Mouse (Mus musculus) heart, postnatal 25 days (tissue): ENCODE results near the gene Lingo1. TPM values are rescaled to one million over a fixed set of nuclear protein-coding genes. Genes with fewer than 3 reads are reported as not detected.

Experiments
- DNase-seq: peaks from one replicate; pipeline ENCODE4 v3.0.0; 2022; ENCODE audit warnings: low spot score
- intact Hi-C: fragments of 180-260 bp; cut with DNase I; formaldehyde crosslinking; loops from one replicate; pipeline ENCODE4 v1.15.1; 2025
- total RNA-seq, 2 experiments: library from RNA; stranded (reverse); gene quantifications; 2 replicates each; pipeline ENCODE4 v1.2.3; 2021

Lingo1 gene
- total RNA-seq, 2 experiments from 2014 or later = 1.5 to 1.7 TPM

DNA sequence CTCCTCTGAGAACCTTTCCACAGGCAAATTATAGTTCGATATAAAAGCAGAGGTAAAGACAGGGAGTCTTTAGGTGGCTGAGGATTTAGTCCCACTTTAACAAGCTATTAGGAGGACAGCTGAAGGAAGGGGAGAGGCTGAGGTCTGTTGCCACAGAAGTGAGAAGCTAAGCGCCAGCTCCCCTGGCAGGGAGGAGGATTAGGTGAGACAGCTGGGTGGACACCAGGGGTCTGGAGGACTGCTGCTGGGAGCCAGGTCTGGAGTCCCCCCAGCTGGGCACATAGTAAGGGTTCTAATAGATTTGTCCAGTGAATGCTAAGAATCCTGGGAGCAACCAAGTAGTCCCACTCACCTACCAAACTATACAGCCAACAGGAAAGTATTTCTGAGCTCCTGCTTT lies 65.3 kb downstream of the Lingo1 start:
- no peak for DNase-seq
- intact Hi-C loops = no loop called here

DNA sequence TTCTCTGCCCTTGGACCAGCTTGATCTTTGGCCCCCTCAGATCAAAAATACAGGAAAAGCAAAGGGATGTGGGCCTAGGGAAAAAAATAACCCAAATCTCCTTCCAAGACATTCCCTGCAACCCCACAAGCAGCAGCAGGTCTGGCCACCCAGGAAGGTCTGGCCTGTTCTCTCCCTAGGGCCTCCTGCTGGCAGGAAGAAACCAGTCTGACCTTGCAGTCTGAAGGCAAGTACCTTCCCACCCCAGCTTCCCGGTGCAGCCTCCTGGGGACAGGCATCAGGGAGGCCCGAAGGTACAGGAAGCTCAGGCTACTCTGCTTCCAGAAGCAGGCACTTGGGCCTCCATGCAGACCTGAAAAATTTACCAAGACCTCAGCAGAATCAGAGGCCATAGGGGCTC lies 67.1 kb downstream of the Lingo1 start:
- intact Hi-C loops = loop anchor here (5.0 kb wide), 1 partner anchor 92 kb away; no protein-coding TSS in a partner anchor

DNA sequence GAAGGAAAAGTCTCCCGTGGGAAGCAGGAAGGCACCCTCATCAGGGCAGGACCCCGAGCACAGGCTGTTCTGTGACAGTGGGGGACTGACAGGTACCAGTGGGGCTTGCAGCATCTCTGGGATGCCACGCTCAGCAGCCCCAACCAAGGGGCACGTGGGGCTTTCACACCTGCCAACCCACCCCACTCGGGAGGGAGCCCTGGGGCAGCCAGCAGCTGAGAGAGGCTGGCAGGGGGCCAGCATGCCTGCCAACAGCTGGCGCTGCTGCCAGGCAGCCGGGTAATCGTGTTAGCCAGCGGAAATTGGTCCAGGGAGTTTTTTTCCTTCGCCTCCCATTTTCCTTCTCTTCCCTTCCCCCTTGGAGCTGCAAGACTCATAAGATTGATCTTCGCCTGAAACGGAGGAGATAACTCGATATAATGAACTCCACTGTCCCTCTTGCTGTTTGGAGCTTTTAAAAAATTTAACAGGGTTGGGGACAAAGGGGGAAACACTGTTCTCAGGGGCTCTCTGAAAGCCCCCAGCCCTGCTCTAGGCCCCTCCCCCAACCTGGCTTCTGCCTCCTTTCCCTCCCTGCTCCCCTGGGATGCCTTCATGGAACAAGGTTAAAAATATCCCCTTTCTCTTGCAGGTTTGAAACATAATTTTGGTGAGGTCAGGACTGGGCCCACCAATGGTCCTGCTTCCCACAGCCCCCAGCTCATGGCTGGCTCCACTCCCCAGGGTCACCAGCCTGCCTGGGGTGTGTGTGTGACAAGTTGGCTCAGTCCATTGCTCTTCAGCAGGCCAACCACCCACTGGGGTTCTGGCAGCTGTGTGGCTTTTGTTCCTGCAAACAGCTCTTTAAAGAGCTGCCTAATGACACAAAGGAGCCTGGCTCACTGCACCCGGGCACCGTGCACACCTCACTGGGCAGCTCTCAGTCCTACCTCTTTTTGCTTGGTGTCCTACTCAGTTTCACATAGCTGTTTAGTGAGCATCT lies 68.3 kb downstream of the Lingo1 start:
- DNase-seq = no peak
- intact Hi-C loops = loop anchor here (5.0 kb wide), 1 partner anchor 91 kb away; no protein-coding TSS in a partner anchor

More for the DNA sequence above, 67.1 kb downstream of the Lingo1 start:
- DNase-seq = no peak

DNA sequence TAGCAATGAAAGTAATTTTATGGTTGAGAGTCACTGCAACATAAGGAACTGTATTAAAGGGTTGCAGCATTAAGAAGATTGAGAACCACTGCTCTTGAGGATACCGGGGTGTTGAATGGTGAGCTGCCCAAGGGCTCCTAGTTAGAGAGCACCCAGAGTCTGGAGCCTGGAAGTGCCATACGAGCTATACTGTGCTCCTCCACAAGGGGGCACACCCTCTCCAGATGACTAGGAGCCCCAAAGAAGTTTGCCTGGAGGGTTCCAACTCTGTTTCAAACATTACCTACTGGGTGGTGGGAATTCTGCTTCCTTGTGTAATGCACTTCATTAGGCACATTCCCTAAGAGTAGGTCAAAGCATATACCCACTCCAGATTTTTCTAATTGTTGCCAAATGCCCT lies 70.5 kb downstream of the Lingo1 start:
- intact Hi-C loops = loop anchor here (2.0 to 5.0 kb wide), 2 partner anchors 73 to 89 kb away; no protein-coding TSS in a partner anchor
- DNase-seq = no peak

DNA sequence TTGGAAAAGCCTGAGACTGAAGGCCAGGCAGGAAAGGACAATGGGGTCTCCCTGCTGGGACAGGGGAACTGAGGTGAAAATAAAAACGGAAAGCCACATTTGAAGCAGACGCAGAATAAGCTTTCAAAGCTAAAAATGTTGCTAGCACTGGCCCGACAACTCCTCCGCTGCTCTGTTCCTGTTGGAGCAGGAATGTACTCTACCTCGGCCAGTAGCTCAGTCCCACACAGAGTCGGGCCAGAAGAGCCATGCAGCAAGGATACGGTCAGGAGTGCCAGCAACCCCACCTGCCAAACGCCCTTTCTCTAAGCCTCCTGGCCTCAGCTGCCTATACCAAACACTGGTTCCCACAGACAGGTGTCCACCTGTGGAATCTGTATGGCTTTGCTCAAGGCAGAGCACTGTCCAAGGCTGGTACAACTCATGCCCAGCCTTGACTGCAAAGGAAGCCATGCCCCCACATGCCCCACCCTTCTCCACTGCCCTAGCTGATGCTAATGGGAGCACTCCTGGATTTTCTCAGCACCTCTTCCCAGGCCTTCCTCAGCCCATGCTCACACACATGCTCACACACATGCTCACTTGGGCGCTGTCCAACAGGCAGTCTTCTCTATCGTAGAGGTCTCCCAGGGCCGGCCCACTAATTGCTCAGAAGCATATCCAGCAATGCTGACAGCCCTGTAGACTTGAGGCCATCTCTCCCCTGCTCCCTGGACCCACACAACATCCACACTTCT lies 74.0 kb downstream of the Lingo1 start:
- intact Hi-C loops = no loop called here

DNA sequence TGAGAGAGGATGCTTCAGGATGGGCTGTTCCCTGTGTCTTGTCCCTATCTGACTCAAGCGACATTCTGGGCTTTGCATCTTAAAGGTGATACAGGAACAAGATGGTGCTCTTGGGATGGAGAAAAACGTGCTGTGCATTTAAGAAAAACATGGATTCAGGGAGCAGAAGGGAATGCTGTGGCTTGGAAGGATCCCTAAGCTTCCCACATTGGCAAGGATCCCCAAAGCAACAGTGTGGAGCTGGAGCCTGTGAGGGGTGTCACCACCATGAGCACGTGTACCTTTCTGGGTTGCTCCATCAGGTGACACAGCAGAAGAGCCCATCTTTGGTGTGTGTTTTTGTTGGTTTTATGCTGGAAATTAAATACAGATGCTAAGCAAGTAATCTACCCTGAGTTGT lies 77.3 kb downstream of the Lingo1 start:
- intact Hi-C loops = no loop called here
- DNase-seq = no peak

More for the DNA sequence above, 74.0 kb downstream of the Lingo1 start:
- no peak for DNase-seq

DNA sequence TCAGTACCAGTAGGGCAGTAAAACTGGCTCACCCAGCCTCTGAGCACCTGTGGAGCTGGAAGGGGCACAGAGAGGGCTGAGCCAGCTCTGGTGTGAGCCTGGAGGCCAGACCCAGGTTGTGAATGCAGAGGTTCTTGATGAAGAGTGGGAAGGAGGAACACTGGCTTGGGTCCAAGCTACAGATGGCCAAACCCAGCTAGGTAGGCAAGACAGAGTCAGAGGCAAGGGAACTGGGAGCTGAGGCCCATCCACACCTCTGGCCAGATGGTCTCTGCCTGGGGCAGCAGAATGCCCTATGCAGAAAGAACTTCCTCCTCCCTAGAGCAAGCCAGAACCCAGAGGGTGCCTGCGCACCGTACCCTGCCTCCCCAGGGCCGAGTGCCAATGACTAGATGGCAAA lies 79.7 kb downstream of the Lingo1 start:
- no peak for DNase-seq
- intact Hi-C loops = no loop called here

DNA sequence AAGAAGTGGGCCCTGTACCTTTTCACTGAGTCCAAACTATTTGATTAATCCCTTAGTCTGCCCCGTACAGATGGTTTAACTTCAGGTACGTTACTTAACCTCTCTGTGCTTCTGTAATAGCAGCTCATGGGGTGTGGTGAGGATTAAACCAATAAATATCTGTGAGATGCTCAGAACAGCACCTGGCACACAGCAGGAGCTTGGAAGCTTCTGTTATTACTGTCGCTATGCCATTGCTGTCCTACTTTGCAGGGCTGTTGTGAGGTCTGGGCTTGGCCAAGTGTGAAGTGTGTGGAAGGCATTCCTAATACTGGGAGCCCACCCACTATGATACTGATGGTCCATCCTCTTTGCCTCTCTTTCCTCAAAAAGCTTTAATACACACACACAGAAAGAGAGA lies 80.2 kb downstream of the Lingo1 start:
- no peak for DNase-seq
- intact Hi-C loops = no loop called here

DNA sequence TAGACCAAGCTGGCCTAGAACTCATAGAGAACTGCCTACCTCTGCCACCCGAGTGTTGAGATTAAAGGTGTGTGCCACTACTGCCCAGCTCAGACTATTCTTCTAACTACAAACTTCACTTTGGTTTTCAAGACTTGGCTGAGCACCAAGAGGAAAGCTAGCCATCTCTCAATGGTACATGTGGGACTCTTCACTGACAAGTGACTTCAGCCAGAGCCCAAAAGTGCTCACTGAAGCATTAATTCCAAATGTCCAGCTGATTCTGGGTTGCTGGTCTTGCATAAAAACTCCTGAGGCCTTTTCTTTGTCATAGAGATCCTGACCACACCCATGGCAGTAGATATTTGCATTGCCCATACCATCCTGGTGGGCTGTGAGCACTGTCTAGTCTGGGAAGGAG lies 81.9 kb downstream of the Lingo1 start:
- intact Hi-C loops = no loop called here
- DNase-seq = no peak

DNA sequence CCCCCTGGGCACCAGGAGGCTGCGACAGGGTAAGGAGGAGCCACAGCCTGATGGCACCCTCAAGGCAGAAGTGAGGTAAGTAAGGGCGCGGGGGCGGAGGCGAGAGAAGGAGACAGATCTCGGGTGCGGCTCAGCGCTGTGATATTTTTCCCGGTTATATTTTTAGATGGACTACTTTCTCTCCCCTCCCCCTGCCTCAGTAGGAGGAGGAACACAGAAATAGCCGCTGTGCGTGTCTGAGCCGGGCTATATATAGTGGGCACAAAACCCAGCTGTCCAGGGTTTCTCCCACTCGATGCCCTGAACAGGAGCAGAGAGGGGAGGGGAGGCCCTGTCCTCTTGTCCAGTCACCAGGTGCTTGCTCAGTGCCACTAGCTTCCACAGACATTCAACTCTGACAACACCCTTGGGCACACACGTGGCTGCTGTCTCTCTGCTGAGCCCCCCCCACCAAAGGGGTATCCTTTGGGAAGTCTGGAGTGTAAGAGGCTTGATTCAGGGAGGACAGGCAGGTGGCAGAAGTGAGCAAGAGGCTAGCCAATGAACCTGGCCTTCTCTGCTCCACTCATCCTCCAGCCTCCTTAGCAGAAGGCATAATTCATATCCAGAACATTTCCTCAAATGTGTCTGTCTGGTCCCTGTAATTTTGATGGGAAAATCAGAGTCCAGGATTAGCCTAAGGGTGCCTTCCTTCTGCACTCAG lies 83.5 kb downstream of the Lingo1 start:
- intact Hi-C loops = no loop called here
- DNase-seq = no peak

DNA sequence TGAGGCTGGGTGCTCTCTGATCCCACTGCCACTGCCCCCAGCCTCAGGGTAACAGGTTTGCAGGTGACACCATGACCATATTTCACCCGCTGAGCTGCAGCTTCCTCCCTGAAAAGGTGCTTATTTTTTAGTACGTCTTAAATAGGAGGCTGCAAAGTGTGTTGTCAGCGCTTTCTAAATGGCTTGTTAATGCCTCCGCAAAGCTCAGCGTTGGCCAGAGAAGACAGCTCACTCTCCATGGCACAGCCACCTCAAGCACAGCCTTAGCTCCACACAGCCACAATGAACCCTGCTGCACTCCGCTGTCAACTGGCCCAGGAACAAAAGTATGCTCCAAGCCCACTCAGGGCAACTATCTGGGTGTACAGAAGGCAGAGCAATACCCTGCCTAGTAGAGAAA lies 85.3 kb downstream of the Lingo1 start:
- DNase-seq = no peak
- intact Hi-C loops = no loop called here

DNA sequence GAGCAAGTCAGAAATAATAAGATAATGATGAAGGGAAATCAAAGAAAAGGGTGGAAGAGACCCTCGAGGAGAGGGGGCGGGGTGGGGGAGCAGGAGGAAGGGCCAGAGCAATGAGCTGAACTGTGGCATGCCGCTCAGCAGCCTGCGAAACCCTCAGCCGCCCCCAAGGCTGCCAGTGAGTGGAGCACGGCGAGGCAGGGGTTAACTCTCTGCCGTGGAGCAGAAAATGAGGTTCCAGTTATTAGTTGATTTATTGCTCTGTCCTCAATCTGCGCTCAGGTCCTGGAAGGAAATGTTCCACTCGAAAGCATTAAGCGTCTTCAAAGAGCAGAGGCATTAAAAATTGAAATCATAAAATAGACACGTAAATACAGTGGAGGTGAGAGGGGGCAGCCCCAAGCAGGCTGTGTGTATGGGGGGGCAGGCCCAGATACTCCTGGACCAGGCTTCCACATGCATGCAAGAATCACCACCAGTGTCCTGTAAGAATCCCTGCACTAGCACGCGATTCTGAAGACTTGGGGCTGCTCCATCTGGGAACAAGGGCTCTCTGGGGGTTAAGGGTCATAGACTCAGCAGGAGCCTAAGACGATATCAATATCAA lies 89.7 kb downstream of the Lingo1 start:
- intact Hi-C loops = no loop called here
- no peak for DNase-seq

DNA sequence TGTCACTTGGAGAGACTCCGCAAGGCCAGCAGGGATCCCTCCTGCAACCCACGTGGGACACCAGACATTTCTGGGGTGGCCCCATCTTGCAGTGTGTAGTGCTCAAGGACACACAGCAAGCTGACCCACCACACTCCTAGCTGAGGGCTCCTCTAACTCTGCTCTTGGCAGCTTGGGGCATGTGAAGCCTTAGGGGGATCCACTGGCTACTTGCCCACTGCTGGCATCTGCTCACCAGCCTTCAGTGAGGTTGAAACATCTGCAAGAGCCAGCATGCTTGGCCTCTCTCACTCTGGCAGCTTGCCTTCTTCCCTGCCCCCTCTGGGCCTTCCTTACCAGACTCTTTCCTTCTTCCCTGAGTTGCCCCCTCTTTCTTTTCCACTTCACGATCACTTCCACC lies 94.9 kb downstream of the Lingo1 start:
- intact Hi-C loops = no loop called here
- no peak for DNase-seq

DNA sequence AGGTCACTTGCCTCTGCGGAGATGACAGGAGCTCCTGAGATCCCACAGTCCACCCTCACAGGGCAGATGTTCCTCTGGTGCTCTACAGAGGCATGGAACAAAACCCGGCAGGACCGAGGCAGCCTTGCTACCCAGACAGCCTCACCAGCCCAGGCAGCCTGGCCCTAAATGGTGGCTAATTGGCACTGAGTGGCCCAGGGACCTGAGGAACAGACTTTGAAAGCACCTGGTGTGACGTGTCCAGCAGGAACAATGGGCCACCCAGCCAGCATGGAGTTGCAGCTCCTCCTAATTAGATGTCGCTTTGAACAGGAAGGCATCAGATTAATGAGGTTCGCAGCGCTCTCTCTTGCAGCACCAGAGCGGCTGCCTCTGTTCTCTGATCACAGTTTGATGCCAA lies 95.4 kb downstream of the Lingo1 start:
- no peak for DNase-seq
- intact Hi-C loops = no loop called here

DNA sequence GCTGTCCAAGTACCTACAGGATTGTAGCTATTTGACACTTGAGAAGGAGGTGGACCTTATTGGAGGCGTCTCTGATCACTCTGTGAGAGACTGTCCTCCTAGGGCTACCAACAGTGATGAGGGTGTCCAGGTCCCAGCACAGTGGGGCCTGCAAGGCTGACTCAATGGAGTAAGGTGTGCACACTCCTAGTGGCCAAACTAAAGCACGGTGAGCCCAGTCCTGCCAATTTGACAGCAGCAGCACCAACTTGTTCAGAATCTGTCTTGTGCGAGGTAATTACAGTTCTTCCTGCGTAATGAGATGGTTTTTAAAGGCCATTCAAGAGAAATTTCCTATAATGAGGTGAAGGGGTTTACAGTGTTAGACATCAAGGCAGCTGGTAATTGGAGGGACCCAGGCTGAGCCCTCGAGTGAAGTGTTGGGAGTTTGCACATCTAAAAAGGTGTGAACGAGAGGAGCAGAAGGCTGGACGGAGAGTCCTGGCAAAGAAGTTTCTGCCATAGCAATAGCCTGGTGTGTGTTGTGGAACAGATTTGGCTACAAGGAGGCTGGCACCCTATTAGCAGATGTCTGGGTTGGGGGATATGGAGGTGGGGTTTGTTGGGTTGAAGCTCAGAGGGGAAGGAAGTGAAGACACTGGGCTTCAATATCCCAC lies 97.4 kb downstream of the Lingo1 start:
- DNase-seq = no peak
- intact Hi-C loops = no loop called here

DNA sequence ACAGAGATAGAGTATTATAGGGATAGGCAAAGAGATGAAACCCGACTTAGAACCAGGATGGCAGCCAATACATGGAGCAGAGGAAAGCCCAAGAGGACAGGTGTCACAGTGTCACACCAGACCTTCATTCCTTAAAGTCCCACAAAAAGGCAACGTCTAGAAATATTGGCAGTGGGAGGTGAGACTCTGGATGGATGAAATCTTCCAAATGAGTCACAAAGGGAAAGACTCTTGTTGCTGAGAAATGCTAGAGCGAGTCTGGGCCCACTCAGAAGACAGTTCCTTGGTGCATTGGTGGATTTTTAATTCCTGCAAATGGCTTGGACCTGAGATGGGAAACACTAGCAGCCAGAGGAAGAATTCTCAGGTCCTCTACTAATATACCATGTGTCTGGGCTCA lies 102.2 kb downstream of the Lingo1 start:
- intact Hi-C loops = no loop called here
- no peak for DNase-seq

DNA sequence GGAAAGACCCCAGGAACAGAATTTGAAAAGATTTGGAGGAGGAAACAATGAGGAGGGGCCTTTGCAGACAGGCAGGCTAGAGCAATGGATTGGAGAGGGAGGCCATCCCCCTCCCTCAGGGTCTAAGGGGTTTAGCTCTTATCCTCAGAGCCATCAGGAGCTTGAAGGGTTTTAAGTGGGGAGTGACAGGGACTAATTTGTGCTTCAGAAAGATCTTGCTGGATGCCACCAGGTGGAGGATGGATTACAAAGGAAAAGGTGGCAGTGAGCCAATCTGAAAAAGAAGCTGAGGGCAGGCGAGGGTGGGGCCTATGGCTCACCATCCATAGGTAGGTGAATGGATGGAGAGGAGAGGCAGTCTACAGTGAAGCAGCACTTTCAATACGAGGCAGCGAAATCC lies 105.0 kb downstream of the Lingo1 start:
- intact Hi-C loops = no loop called here
- DNase-seq = no peak

DNA sequence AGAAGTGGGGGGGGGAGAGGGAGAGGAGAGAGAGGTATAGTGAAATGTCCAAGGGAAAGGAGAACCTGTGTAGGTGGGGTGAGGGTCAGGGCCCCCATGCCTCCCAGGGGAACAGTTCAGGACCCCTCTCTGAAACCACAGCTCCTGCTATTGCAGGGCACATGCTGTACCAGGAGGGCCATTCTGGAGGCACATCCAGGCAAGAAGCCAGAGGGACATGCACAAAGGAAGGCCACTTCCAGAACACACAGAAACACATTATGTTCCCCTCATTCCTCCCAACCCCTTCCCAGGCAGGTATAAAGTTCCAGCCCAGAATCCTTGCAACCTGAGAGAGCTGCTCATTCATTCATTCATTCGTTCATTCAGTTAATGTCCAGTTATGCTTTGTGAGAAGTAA lies 105.6 kb downstream of the Lingo1 start:
- intact Hi-C loops = no loop called here

DNA sequence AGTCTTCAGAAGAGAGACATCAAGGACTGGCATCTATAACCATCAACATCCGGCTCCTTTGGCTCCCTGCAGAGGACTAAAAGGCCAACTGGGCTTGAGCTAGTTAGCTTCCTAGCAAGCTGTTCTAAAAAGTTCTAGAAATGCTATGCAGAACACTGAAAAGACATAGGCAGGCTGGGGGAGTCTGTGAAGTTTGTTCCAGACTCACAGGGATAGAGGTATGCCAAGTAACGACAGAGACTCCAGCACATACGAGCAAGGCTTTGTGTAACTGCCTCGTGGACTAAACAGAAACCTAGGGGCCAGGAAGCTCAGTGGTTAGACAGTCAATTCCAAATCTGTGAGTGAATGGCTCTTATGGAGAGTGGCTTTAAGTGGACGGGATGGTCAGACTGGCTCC lies 108.8 kb downstream of the Lingo1 start:
- intact Hi-C loops = no loop called here
- no peak for DNase-seq

More for the DNA sequence above, 105.6 kb downstream of the Lingo1 start:
- no peak for DNase-seq

DNA sequence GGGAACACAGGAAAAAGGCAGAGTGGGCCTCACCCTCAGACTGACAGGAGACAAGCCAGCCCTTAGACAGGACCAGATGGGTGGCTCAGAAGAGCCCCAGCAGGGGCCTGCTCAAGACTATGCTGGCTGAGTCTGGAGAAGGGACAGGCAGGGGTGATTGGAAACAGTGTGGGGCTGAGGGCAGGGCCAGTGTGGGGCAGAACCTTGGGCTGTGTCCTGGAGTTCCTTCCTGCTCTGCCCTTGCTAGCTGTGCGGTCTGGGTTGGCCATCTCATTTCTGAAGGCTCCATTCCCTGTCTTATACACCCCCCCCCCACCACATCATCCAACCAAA lies 109.2 kb downstream of the Lingo1 start:
- no peak for DNase-seq
- intact Hi-C loops = no loop called here
